Mouse (Mus musculus): ENCODE results near the gene Tbc1d9.
A peak's percentile ranks its signal among the peaks of the same experiment; 100 is the strongest.

The Tbc1d9 gene

DNA sequence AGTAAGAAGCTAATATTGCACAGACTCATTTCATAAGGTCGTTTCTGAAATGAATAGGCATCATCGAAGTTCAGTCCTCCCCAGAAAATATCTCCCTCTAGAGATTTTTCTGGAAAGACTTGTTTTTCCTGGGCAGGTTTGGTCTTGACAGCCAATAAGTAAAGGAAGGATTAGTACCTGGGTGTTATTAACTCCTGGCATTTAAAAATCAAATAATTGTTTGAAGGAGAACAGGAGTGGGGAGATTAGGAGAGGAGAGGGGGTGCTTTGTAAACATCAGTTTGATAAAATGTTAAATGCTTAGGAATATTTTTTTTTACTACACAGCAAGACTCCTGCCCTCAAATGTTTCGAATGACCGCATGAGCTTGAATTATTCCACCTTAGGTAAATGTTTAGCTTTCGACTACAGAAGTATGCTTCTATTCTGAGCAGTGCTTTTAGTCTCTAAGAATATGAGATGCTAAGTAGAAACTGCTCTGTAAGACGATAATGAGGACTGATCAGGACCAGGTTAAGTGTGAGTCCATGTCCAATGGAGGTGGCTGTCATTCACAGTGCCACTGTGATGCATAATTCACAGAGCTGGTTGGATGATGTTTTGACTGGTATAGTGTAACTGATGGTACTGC, 16.8 kb downstream of the Tbc1d9 start:
- DNase-seq = no peak

DNA sequence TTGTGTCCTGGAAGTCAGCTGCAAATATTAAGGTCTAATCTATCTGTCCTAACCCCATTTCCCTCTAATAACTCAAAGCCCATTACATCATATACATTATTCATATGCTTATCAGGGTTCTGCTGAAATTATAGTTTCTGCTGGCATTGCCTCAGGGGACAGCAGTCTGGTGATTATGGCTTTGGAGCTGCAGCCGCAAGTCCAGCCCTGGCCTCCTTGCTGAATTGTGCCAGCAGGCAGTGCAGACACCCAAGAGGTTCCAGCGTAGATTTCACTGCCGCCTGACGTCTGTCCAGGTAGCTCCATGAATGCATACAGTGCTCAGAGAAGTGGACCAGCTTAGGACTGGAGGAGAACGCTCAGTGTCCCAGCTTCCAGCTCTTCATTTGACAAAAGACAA, 17.6 kb downstream of the Tbc1d9 start:
- no peak for DNase-seq

DNA sequence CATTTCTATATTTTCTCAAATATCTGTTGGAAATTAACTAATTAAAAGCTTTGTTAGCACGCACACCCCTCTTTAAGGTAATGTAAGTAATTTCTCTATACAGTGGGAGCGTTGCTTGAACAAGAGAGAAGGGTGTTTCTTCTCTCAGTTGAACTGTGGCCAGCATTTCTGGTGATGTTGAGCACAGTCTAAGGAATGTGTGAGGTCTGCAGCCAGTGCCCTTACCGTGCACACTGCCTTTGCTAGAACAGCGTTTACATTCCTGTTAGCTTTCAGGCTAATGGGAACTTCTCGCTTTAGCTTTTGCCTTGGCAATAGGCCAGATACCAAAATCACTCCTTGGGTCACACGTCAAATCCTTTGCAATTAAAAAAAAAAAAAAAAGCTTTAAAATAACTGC, 21.2 kb downstream of the Tbc1d9 start:
- DNase-seq = no peak

DNA sequence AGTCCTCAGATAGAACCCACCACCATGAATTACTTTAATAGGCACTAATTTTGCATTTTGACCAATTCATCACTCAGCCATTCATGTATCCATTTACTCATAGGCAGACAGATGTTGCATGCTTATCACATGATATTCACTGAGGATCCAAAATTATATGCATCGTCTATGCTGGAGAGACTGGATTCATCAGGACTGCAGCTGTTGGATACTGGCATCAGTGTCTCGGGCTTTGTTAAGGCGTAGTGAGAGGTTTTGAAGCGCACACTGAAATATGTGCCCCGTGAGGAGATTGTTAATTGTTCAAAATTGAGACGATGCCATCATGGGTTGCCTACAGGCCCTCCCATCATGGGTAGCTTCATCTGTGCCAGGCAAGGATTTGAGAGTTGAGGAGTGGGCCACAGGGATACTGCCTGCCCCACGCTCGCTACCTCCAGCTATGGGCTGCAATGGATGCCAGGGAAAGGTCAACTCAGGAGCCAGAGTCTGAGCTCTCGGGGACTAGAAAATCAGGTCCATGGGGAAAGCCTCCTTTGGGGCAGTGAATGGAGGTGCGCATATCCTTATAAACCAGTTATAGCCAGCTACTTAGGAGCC, 22.3 kb downstream of the Tbc1d9 start:
- no peak for DNase-seq

DNA sequence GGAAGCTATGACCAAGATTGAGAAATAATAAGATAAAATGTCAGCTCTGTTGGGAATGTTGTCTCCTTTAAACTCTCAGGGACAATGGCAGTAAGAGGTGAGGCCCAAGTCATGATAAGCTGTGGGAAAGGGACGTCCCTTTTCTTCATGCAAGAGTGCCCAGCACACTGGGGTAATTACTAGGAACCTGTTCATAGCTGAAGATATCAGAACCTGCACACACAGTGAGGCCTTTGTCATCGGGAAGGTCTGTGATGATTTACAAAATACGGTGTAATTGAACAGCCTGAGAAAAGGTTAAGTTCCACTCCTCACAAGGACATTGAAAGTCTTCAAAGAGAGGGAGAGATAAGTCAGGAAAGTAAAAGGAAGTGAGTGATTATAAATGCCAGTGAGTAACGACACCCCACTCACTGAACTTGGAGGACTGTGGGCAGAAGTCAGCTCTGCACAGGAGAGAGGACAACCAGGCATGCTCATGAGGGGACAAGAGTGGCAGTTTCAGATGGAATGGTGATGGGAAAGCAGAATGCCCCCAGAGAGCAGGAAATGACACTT, 24.5 kb downstream of the Tbc1d9 start:
- DNase-seq = no peak

DNA sequence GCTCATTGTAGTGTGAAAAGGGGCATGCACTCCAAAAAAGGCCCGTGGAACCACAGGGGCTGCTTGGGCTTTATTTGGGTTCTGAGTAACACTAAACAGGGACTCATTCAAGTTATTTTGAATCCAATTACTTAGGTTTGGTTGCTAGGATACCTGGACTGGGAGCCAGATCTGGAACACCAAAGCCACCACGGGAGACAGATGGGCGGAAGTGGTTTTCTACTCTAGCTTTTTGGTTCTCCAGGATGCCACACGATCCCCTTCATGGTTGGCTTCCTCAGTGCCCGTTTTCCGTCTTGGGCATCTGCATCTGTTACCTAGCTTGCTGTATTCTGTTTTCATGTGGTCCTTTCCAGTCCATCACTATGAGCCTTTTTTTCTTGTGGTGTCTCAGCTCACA, 30.9 kb downstream of the Tbc1d9 start:
- peak; percentile 64 for DNase-seq

DNA sequence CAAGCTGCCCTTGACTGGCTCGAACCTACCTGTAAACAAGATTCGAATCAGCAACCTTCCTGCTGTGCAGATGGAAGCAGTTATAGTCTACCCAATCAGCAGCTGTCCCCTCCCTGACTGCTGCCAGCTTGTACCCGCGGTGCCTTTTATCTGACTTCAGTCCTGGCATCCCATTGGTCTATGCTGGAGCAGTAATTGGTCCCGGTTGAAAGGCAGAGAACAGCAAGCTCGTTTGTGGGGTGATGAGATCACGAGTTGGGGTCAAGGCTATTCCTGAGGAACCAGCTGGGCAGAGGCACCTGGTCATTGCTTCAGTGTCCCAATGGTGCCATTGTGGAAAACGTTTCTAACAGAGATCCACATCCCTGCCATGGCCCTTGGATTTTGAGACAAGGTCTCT, 34.6 kb downstream of the Tbc1d9 start:
- no peak for DNase-seq

DNA sequence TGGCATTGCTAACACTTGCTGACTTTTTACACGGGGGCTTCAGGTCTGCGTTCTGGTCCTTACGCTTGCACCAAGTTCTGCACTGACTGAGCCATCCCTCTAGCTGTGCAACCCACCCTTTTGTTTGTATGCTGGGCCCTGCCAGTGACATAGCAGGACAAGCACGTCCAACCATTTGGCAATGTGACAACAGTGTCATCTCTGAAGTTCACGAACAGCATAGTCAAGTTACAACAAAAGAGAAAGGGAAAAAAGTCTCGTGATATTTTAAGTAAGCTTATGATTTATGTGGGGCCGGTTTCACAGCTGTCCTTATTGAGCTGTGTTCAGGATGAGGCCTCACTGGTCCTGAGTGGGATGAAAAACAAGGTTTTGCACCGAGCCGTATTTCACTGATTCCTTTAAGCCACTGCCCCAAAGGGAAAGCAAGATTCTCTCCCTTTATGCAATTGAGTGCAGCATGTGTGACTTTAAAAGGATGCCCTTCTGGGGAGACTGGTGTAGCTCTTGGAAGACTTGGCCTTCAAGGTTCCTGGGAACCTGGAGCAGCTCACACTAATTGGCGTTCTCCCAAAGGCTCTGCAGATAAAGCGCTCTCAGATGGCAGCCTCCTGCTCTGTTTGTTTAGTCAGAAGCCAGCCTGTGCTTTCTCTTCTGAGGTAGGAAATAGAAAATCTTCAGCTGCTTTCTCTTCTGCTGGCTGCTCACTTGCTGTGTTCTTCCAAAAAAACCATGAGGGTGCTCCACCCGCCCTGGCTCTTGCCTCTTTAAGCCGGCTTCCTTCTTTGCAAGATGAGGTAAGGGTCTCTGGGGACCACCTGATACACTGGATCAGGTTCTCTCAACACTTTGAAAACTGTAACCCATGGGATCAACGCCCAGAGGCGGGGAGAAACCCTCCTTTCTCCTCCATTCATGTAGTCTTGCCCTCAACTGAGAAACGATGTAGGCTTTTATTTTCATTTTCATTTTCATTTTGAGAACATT, 35.3 kb downstream of the Tbc1d9 start:
- DNase-seq = peak; percentile 81

DNA sequence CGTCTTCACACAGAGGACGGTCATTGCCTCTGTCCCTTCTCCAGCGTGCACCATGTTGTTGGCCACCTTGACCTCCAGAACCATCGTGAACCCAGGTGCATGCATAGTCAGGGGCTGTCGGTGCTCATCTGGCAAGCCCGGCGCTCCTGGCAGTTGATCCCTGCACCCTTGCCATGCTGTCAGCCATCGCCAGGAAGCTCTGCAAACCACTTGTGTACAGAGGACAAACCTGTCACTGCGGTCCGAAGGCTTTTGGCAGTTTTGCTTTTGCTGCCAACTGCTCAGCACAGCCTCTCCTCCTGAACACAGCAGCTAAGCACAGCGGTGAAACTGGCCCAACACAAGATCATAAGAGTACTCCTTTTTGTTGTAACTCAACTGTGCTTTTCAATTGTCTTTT, 37.8 kb downstream of the Tbc1d9 start:
- peak; percentile 62 for DNase-seq

DNA sequence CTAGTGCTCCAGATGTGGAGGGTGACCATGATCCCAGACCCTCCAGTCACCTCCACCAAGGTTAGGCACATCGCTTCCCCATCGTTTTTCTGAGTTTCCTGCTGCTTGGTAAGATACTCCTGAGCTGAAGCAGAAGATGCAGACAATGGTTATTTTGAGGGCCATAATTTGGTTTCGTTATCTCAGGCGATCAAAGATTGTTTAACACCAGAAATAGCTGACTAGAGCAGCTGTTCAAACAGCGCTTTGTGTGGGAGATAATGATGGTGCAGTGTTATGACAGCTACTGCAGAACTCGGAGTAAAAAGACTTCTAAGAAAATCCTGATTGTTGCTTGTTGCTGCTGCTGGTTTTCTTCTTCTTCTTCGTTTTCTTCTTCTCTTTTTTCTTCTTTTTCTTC, 40.8 kb downstream of the Tbc1d9 start:
- DNase-seq = no peak

DNA sequence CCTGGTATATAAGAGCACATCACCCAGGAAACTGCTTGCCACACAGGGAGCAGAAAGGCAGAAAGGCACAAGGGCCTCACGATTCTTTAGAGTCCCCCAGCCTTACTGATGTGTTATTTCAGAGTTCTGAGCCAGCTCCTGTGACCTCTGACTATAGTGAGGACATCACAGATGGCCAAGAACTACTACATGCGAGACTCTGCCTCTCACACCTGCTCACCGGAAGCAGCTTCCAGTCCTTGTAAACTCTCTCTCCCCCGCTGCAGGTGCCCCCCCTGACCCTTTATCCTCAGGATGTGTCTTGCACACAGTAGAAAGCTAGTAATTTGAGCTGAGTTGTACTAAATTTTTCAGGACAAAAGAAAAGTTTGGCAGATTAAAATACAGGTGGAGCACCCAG, 44.4 kb downstream of the Tbc1d9 start:
- DNase-seq = no peak

DNA sequence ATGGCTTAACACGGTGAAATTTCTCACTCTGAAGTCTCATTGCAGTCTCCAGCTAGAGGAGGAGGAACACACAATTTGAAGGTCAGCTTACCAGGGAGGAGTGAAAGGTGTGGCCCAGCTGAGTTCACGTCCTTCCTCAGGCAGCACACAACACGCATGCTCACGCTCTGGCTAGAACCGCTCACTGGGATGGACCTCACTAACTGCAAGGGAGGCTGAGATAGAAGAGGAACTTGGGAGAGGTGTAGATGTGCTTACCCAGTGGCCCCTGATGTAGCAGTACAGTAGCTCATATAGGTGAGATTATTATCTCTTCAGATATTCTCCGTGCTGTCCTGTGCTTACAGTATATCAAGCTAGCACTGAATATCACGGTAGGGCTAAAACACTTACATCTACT, 45.5 kb downstream of the Tbc1d9 start:
- DNase-seq = no peak

DNA sequence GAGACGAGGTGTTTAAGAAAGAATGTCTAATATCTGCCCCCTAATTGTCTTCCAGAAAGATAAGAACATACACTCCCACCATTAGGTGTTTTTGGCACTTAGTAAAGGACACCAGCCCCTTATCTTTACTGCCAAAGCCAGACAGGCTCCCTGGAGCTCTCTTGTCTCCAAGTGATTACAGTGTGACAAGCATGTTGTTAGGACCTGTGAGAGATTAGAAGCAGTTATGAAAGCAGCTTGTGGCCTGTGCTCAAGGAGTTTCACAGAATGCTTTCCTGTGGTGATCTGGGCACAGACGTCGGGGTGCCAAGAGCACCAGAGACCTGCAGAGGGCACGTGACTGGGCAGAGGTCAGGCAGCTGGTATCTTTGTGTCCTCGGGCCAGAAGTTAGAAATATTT, 49.9 kb downstream of the Tbc1d9 start:
- no peak for DNase-seq

DNA sequence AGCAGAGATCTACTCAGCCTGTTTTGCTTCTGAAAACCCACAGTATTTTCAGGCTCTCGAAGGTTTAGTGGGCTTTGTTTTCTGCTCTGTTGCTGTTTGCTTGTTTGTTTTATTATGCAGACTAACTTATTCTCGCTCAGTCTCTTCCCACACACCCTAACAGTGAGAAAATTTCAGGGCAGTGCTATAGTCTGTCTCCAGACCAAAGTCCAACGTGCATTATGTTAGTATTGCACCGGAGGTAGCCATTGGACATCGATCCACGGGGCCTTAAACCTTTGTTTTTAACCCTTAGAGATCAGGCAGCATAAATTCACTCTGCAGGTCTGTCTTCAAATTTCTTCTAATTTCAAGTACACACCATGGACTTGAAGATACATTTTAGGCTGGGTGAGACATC, 51.4 kb downstream of the Tbc1d9 start:
- no peak for DNase-seq

DNA sequence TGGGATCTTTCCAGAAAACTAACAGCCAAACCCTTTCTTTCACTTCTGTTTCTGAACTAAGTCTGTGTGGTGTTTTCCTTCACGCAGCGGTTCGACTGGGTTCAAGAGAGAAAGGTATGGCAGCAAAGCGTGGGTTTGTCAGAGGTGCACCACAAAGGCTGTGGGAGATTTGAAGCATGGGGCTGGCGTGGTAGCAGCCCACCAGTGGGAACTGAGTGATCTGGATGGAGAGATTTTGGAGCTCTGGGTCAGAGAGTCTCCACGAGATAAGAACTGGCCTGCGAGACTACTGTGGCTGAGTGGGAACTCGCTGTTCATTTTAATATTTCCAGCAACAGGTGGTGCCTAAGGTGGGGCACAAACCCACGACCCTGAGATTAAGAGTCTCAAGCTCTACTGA, 52.0 kb downstream of the Tbc1d9 start:
- no peak for DNase-seq

DNA sequence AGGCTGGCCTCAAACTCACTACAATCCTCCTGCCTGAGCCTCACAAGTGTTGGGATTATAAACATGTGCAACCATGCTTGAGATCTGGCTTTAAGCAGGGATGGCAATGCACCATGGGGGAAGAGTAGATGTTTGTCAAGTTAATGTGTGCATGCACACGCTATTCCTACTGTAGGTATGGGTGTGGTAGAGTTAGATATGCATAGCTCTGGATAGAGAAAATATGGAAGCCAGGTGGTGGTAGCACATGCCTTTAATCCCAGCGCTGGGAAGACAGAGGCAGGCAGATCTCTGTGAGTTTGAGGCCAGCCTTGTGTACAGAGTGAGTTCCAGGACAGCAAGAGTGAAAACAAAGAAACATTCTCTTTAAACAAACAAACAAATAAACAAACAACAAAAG, 52.7 kb downstream of the Tbc1d9 start:
- DNase-seq = no peak

DNA sequence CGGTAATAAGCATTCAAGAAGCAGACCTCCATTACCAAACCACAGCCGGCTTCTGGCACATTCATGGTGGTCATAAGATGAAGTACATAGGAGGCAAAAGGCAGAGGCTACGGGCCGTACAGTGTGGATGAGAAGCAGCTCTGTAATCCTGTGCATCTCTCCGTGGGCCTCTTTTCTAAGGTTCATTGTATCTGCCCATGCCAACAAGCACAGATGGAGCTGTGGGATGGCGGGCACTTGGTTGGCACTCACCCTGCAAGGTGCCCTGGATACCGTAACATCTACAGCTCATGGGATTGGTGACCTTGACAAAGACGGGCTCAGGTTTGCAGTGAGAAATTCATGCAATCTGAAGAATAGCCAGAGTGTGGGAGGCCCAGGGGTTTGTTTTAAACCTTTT, 54.2 kb downstream of the Tbc1d9 start:
- peak; percentile 84 for DNase-seq

DNA sequence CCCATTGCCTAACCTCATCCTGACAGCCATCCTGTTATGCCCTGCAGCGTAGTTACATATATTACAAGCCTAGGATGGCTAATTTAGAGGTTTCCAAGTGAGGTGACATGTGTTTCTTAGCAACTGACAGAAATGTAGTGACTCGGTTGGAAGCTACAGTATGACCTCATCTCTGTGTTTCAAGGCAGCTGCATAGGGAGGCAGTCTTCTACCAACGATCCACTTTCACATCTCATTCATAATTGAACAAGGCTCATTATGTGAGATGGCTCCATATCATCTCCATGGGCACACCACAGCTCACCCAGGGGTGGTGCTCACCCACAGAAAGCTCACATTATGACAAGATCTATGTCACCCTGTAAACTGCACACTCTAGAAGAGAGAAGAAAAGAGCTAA, 55.6 kb downstream of the Tbc1d9 start:
- no peak for DNase-seq

DNA sequence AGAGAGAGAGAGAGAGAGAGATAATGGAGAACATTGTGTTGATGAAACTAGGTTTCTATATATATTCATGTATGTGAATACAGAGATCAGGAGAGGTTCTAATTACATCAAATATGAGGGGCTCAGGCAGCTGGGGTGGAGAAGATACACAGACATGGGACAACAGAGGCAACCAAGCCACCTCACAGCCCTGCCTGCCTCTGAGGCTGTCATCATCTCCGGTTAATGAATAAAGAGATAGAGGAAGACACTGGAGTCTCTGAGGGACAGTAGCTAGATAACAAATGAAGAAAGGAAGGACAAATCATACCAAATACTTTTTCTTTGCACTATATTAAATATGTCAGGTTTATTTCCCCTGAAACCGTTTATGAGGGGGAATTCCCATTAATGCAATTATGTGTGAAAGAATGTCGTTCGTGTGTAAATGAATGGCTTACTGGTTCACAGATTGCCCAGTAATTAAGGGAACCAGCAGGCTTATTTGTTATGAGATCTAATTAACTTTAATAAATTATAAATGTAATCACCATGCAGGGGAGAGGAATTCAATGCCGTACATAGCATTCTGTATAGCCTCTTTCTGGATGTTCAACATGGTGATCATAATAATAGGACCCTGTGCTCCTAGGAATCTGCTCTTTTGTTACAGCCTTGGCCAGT, 59.7 kb downstream of the Tbc1d9 start:
- no peak for DNase-seq

DNA sequence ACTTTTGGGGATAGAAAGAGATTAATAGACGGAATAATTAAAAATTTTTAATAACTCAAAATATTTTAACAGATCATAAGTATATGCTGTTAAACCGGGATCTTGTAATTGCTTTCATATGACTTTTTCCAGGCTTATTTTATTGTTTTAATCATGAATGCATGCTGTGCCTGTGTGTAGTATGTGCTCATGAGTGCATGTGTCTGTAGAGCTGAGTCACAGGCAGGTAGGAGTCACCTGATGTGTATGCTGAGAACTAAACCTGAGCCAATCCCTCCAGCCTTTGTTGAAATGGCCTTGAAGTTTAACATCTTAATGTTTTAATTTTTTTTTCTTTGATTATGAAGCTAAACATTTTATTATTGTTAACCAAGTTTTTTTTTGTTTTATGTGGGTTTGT, 60.4 kb downstream of the Tbc1d9 start:
- DNase-seq = no peak

DNA sequence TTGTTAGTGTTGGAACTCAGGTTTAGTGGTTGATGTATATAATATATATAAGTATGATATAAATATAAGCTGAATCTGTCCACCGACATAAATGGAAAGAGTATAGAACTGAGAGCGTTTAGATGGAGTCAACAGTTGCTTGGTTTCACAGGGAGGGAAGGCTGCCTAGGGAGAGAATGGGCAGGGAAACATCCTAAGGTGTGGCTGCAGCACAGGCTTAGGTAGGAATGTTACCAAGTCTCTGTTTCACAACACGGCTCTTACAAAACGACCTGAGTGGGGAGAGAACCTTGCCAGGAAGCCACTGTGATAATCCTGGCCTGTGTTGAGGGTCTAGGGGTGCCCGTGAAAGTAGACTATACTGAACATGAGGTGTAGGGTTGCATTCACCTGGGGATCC, 62.2 kb downstream of the Tbc1d9 start:
- no peak for DNase-seq

DNA sequence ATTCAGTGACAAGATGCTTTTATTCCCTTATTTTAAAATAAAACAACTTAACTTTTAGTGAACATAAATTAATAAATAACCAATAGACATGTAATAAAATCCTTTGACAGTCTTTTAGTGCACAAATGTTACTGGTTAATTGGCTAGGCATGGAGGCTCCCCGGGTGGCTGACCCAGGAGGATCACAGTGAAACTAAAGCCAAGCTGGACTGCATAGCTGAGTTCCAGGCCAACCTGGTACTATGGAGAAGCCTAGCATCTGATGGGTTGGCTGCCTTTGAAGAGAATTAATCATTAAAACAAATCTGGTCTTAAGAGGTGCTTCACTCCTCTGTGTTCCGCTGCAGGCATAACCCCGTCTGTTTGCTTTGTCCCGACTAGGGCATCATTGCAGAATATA, 67.9 kb downstream of the Tbc1d9 start:
- no peak for DNase-seq

DNA sequence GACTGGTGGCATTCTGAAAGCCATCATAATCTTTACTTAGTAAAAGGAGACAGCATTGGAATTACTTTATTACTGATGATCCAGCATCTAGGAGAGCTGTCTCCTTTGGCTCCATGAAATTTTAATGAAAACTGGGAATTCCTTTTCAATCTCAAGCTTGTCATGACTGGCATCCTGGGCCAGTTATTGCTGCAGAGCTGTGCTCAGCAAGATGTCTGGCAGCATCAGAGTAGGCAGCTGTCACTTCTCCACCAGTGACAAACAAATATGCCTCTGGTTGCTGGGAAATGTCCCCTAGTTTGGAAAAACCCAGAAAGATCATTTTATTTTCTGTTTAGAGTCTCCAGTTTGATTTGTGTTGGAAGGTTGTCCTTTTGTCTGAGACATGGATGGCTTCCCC, 74.2 kb downstream of the Tbc1d9 start:
- DNase-seq = no peak
